Mouse (Mus musculus): Measurements from ENCODE around the gene Apobr. TPM values are rescaled to one million over a fixed set of nuclear protein-coding genes. Genes with fewer than 3 reads are reported as not detected.

Apobr gene
- polyA plus RNA-seq, 1 experiment from 2014 or later: 0.27 TPM

- H3K27ac ChIP-seq: no peak overlapping the region
- no peak overlapping the region for H3K4me2 ChIP-seq (replicated peaks)
- no peak for ATAC-seq (ENCODE audit: low FRiP score, low read depth)
- no peak overlapping the region for H3K9ac ChIP-seq
- peaks cover 6% of the 10 kb centered on the region; the same call in 1 of the 2 replicates for H3K4me1 ChIP-seq
- 94% methylated on average over 6 of the region's 6 CpGs for WGBS
- H3K36me3 ChIP-seq: no peaks in the 10 kb centered on the region; the same call in 1 of the 2 replicates
- no peak overlapping the region for H3K4me3 ChIP-seq
- H3K9me3 ChIP-seq: no peaks in the 10 kb centered on the region
- peaks cover 9% of the 10 kb centered on the region; the same call in 1 of the 2 replicates for H3K27me3 ChIP-seq (replicated peaks)
Measured at GRCm38 (mm10) chr7:126581661-126582060, 3.1 kb upstream of the Apobr start.

GRCm38 (mm10) chr7:126582759-126583158 lies 2.0 kb upstream of the Apobr start:
- 1% methylated on average over 20 of the region's 20 CpGs for WGBS
- peaks cover 9% of the 10 kb centered on the region for H3K4me1 ChIP-seq

DNA sequence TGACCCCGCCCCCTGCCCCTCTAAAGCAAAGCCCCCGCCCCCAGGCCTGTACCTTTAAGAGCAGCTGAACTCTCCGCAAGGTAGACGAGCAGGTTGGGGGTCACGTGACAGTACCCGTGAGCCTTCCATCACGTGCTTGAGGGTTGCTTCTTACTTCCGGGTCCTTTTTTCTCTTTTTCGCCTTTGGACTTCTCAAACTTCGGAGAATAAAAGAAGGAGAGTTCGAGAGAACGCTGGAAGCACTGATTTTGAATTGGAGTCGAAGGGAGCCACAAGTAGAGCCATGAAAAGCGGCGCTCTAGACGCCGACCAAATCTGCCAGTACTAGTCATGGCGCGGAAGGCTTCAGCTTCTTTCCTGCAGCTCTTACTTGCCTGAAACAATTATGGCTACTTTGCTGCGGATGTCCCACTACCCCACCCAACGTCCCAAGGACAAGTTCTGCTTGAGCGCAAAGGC lies 1.5 kb upstream of the Apobr start:
- H3K4me3 ChIP-seq: peak overlapping the region; percentile 52
- H3K9ac ChIP-seq: peak overlapping the region; percentile 59
- H3K4me2 ChIP-seq (replicated peaks): peak overlapping the region; percentile 83
- 1% methylated on average over 22 of the region's 22 CpGs for WGBS
- no peak overlapping the region for H3K27ac ChIP-seq
- peaks cover 9% of the 10 kb centered on the region; the same call in 1 of the 2 replicates for H3K27me3 ChIP-seq (replicated peaks)
- H3K36me3 ChIP-seq: no peaks in the 10 kb centered on the region; the same call in 1 of the 2 replicates
- ATAC-seq (ENCODE audit: low FRiP score, low read depth): peak; percentile 85
- no peaks in the 10 kb centered on the region for H3K9me3 ChIP-seq
- peaks cover 14% of the 10 kb centered on the region for H3K4me1 ChIP-seq

More at GRCm38 (mm10) chr7:126582759-126583158, 2.0 kb upstream of the Apobr start:
- Histone ChIP-seq H3K4me2 (replicated peaks) (peak overlapping the region; percentile 83), H3K4me3 (peak overlapping the region; percentile 52), H3K36me3 (no peaks in the 10 kb centered on the region; the same call in 1 of the 2 replicates), H3K9me3 (no peaks in the 10 kb centered on the region), H3K9ac (peak overlapping the region; percentile 59), H3K27ac (no peak overlapping the region), H3K27me3 (replicated peaks) (peaks cover 9% of the 10 kb centered on the region; the same call in 1 of the 2 replicates)
- peak; percentile 69 for ATAC-seq (ENCODE audit: low FRiP score, low read depth)

DNA sequence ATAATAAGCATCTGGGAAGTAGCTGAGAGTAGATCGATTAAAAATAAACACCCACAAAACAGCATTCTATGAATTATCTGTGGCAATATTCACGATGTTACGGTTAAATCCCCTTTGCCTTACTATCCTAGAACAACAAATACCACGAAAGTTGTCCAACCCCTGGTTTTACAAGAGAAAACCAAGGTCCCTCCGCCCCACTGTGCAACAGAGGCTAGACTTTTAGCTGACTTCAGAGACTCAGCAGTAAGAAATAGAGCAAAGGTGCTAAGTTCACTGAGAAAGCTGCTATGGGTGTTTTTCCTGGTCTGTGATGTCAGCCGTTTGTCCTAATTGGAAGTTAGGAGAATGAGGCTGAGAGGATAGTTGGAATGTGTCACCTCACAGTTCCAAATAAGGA lies 981 bp upstream of the Apobr start:
- 56% methylated on average over 6 of the region's 6 CpGs for WGBS
- Histone ChIP-seq H3K27ac (no peak overlapping the region), H3K9me3 (no peaks in the 10 kb centered on the region), H3K9ac (no peak overlapping the region), H3K36me3 (no peaks in the 10 kb centered on the region; the same call in 1 of the 2 replicates), H3K27me3 (replicated peaks) (peaks cover 9% of the 10 kb centered on the region; the same call in 1 of the 2 replicates), H3K4me1 (peaks cover 14% of the 10 kb centered on the region), H3K4me3 (peak overlapping the region; percentile 52), H3K4me2 (replicated peaks) (peak overlapping the region; percentile 83)
- ATAC-seq (ENCODE audit: low FRiP score, low read depth): no peak

DNA sequence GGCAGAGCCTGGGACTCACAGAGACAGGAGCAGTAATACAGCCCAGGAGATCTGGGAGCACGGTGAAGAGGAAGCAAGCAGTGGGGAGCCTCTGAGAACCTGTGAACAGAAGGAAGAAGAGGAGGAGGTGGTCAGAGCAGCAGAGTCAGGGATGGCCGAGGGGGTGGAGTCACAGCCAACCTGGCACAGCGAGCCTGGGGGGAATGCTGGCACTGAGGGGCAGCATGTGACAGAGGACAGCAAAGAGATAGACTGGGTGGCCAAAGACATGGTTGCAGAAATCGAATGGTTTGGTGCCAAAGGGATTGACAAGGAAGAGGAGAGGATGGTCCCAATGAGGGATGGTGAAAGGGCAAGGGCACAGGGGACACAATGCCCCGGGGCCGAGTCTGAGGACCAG lies 975 bp downstream of the Apobr start, which contains the start of gene Cln3:
Gene Cln3, minus strand, starts transcription at position 101 of the 400 bp plus-strand sequence.
- Histone ChIP-seq H3K4me1 (peaks cover 14% of the 10 kb centered on the region), H3K27me3 (replicated peaks) (peaks cover 12% of the 10 kb centered on the region; the same call in 1 of the 2 replicates), H3K4me2 (replicated peaks) (no peak within 1 kb of the TSS), H3K9ac (no peak within 1 kb of the TSS), H3K4me3 (no peak within 1 kb of the TSS), H3K9me3 (no peaks in the 10 kb centered on the region), H3K36me3 (no peaks in the 10 kb centered on the region), H3K27ac (no peak within 1 kb of the TSS)
- no peak for ATAC-seq (ENCODE audit: low FRiP score, low read depth)
- WGBS: 77% methylated on average over 6 of the region's 6 CpGs

GRCm38 (mm10) chr7:126586839-126587238 lies 2.1 kb downstream of the Apobr start:
- H3K4me2 ChIP-seq (replicated peaks): no peak overlapping the region
- no peak for ATAC-seq (ENCODE audit: low FRiP score, low read depth)
- no peak overlapping the region for H3K4me3 ChIP-seq
- WGBS: 71% methylated on average over 8 of the region's 8 CpGs
- no peaks in the 10 kb centered on the region for H3K36me3 ChIP-seq
- H3K9me3 ChIP-seq: no peaks in the 10 kb centered on the region
- H3K27ac ChIP-seq: no peak overlapping the region
- no peak overlapping the region for H3K9ac ChIP-seq
- H3K4me1 ChIP-seq: peaks cover 14% of the 10 kb centered on the region
- peaks cover 12% of the 10 kb centered on the region for H3K27me3 ChIP-seq (replicated peaks)

- Histone ChIP-seq H3K4me1 (peaks cover 8% of the 10 kb centered on the region), H3K4me2 (replicated peaks) (peak overlapping the region; percentile 44), H3K9me3 (no peaks in the 10 kb centered on the region), H3K27ac (no peak overlapping the region), H3K9ac (0 out of 2 replicates have a peak overlapping the region, but pooled peaks have one; percentile 13), H3K36me3 (no peaks in the 10 kb centered on the region), H3K4me3 (no peak overlapping the region), H3K27me3 (replicated peaks) (peaks cover 12% of the 10 kb centered on the region)
- no peak for ATAC-seq (ENCODE audit: low FRiP score, low read depth)
- WGBS: 3% methylated on average over 16 of the region's 16 CpGs
Measured at GRCm38 (mm10) chr7:126587779-126588178, 3.0 kb downstream of the Apobr start.

GRCm38 (mm10) chr7:126594862-126595561 lies 10.3 kb downstream of the Apobr start, which contains the start of gene Il27:
TSS of gene Il27 (minus strand) at chr7:126594941.
- no peaks in the 10 kb centered on the region for H3K36me3 ChIP-seq
- no peaks in the 10 kb centered on the region; the same call in 1 of the 2 replicates for H3K27me3 ChIP-seq (replicated peaks)
- H3K9me3 ChIP-seq: no peaks in the 10 kb centered on the region
- H3K4me2 ChIP-seq (replicated peaks): no peak within 1 kb of the TSS
- no peak within 1 kb of the TSS for H3K27ac ChIP-seq
- H3K4me1 ChIP-seq: no peaks in the 10 kb centered on the region
- no peak for ATAC-seq (ENCODE audit: low FRiP score, low read depth)
- WGBS: 83% methylated on average over 11 of the region's 11 CpGs
- H3K9ac ChIP-seq: no peak within 1 kb of the TSS
- no peak within 1 kb of the TSS for H3K4me3 ChIP-seq

GRCm38 (mm10) chr7:126595890-126596289 lies 11.1 kb downstream of the Apobr start:
- Histone ChIP-seq H3K4me1 (no peaks in the 10 kb centered on the region), H3K36me3 (no peaks in the 10 kb centered on the region), H3K9ac (no peak overlapping the region), H3K4me2 (replicated peaks) (no peak overlapping the region), H3K27ac (no peak overlapping the region), H3K27me3 (replicated peaks) (no peaks in the 10 kb centered on the region; the same call in 1 of the 2 replicates), H3K4me3 (no peak overlapping the region), H3K9me3 (no peaks in the 10 kb centered on the region)
- 85% methylated on average over 5 of the region's 5 CpGs for whole genome bisulfite sequencing
- ATAC-seq (ENCODE audit: low FRiP score, low read depth): no peak

DNA sequence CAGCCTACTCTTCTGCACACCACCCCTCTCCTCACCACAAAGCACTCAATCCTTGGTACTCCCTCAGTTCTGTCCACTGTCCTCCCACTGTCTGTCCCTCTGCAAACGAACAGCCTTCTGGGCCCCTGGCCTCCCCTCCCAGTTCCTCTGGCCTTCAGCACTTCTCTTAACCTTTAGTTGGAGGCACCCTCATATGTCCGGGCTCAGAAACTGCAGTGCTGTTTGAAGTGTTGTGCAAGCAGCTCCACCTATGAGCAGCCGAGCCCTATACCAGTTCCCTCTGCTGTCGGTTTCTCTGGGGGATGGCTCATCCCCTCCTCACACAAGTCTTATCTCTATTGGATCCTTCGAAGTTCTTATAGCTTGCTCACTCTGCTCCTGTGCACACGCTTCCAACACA lies 11.7 kb downstream of the Apobr start:
- no peaks in the 10 kb centered on the region for H3K36me3 ChIP-seq
- H3K4me3 ChIP-seq: no peak overlapping the region
- ATAC-seq (ENCODE audit: low FRiP score, low read depth): no peak
- no peaks in the 10 kb centered on the region for H3K4me1 ChIP-seq
- no peak overlapping the region for H3K9ac ChIP-seq
- H3K27me3 ChIP-seq (replicated peaks): no peaks in the 10 kb centered on the region; the same call in 1 of the 2 replicates
- WGBS: 69% methylated on average over 6 of the region's 6 CpGs
- H3K9me3 ChIP-seq: no peaks in the 10 kb centered on the region
- no peak overlapping the region for H3K27ac ChIP-seq
- no peak overlapping the region for H3K4me2 ChIP-seq (replicated peaks)

- Histone ChIP-seq H3K9me3 (no peaks in the 10 kb centered on the region), H3K27ac (no peak overlapping the region), H3K36me3 (no peaks in the 10 kb centered on the region), H3K27me3 (replicated peaks) (no peaks in the 10 kb centered on the region; the same call in 1 of the 2 replicates), H3K4me3 (no peak overlapping the region), H3K4me1 (no peaks in the 10 kb centered on the region), H3K9ac (no peak overlapping the region), H3K4me2 (replicated peaks) (no peak overlapping the region)
- 85% methylated on average over 6 of the region's 6 CpGs for WGBS
- ATAC-seq (ENCODE audit: low FRiP score, low read depth): no peak
Measured at GRCm38 (mm10) chr7:126598919-126599318, 14.2 kb downstream of the Apobr start.

GRCm38 (mm10) chr7:126601896-126602295 lies 17.2 kb downstream of the Apobr start:
- Histone ChIP-seq H3K4me2 (replicated peaks) (no peak overlapping the region), H3K36me3 (no peaks in the 10 kb centered on the region), H3K4me1 (no peaks in the 10 kb centered on the region), H3K27me3 (replicated peaks) (no peaks in the 10 kb centered on the region), H3K27ac (no peak overlapping the region), H3K4me3 (no peak overlapping the region), H3K9ac (0 out of 2 replicates have a peak overlapping the region, but pooled peaks have one; percentile 26), H3K9me3 (no peaks in the 10 kb centered on the region)
- 40% methylated on average over 4 of the region's 5 CpGs for WGBS
- ATAC-seq (ENCODE audit: low FRiP score, low read depth): no peak
